In the genomic region with DNA sequence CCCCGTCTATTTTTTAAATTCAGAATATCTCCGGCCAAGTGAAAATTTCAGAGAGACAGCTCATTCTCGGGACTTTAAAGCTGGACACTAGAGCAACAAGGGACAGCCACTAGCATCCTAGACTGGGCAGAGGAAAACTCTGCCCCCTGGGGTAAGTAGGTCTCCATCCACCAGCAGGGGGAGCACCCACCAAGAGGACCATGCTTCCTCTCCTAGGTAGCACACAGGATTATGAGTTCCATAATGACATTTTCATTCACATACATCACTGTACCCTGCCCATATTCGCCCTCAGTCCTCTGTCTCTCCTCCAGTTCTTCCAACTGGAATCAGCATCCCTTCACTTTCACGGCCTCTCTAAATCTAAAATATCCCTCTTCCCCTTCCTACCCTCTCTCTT, we compare ENCODE assay signal across 8 mouse cellular contexts. TPM values are rescaled to one million over a fixed set of nuclear protein-coding genes. Genes with fewer than 3 reads are reported as not detected.
DNase-seq lines count a peak whose midpoint lies in the region; ATAC-seq lines count a peak whose summit lies in the region.

No protein-coding gene starts in this region.

- DNase-seq in cerebellum, postnatal 10 days, result peak; percentile 79 to 81
- DNase-seq in cerebellum, adult 9-11 months, result no peak
- DNase-seq in left cerebral cortex, adult 18-20 months (ENCODE audit: low spot score in 2 of 2), result peak; percentile 34 to 60
- no peak for DNase-seq in left cerebral cortex, postnatal 36 days (ENCODE audit: low spot score in 2 of 2)
- DNase-seq in T-cell, adult 2 months (ENCODE audit: low spot score), result peak; percentile 31
- DNase-seq in gastrocnemius, postnatal 36 days, result peak; percentile 17 to 18
- DNase-seq in lung, postnatal 14 days, result peak; percentile 82

- intact Hi-C loops in left cerebral cortex, postnatal 36 days (cut with DNase I), result loop anchor here (5.0 kb wide), 1 partner anchor 218 kb away; no protein-coding TSS in a partner anchor
- intact Hi-C loops in gastrocnemius, postnatal 36 days (cut with DNase I), result loop anchor here (5.0 to 10.0 kb wide), 2 partner anchors 218 to 305 kb away; no protein-coding TSS in a partner anchor

- no peak for ATAC-seq in inflammation-experienced regulatory T-cells, adult 6 months

RNA-seq across cellular contexts. Expression of a gene that starts 45.4 kb away (rescaled TPM):
- 10 to 100 TPM; 17.4 to 17.8 TPM for total RNA-seq in left cerebral cortex, adult 18-20 months (2021)
- 10 to 100 TPM; 17.1 to 23.3 TPM for total RNA-seq in left cerebral cortex, postnatal 36 days (2021)
- 1 to 10 TPM; 3.1 to 4.0 TPM for total RNA-seq in gastrocnemius, postnatal 36 days (2021)
- polyA plus RNA-seq in inflammation-experienced regulatory T-cells, adult 6 months (2017; shearing (Covaris generic)), result 10 to 100 TPM; 15.7 to 16.9 (median 15.8) TPM

Comparison
In these comparisons a context has a peak if more than half of its experiments do, and no peak if none do; other contexts are left out.
1. DNase-seq: peak in cerebellum, postnatal 10 days (2 of 2), left cerebral cortex, adult 18-20 months (2 of 2), T-cell, adult 2 months (single experiment), gastrocnemius, postnatal 36 days (2 of 2) and lung, postnatal 14 days (single experiment); none in cerebellum, adult 9-11 months (single experiment) and left cerebral cortex, postnatal 36 days (0 of 2).